Mouse (Mus musculus) embryonic facial prominence, embryonic 14.5 days (tissue): ENCODE results near the gene Gfpt2. TPM values are rescaled to one million over a fixed set of nuclear protein-coding genes. Genes with fewer than 3 reads are reported as not detected.
A peak's percentile ranks its signal among the peaks of the same experiment; 100 is the strongest.
"Not testable (repeated sequence)": the region's sequence is repeated elsewhere in the genome, so short reads cannot be mapped to it uniquely, and the experiment has no call there.

ENCODE experiments used
- ATAC-seq: fragments of 200-750 bp; cut with Nextera tagmentation; 2 replicates; pipeline ENCODE4 v1.8.0; 2017; ENCODE audit warnings: low read depth, moderate number of reproducible peaks, moderate TSS enrichment
- DNase-seq: peaks from one replicate; pipeline ENCODE4 v3.0.0-alpha.2; 2015; ENCODE audit warnings: low spot score
- H3K27ac ChIP-seq: fragments of 300-500 bp; sonication (generic); replicated peaks from 2 replicates; pipeline ENCODE4 v1.5.1; 2014; ENCODE audit warnings: low read depth, mild to moderate bottlenecking, low read length, moderate library complexity
- H3K27me3 ChIP-seq: fragments of 300-500 bp; sonication (generic); replicated peaks from 2 replicates; pipeline ENCODE4 v1.6.1; 2014; ENCODE audit warnings: low read length; ENCODE audit not compliant: control insufficient read depth, insufficient read depth
- H3K36me3 ChIP-seq: fragments of 300-500 bp; sonication (generic); 2 replicates; pipeline ENCODE4 v1.6.1; 2014; ENCODE audit warnings: low read length, mixed read lengths; ENCODE audit not compliant: control insufficient read depth, insufficient read depth
- H3K4me1 ChIP-seq: fragments of 300-500 bp; sonication (generic); 2 replicates; pipeline ENCODE4 v1.6.1; 2014; ENCODE audit warnings: antibody characterized with exemption, low read length; ENCODE audit not compliant: control insufficient read depth, insufficient read depth
- H3K4me2 ChIP-seq: fragments of 300-500 bp; sonication (generic); 2 replicates; pipeline ENCODE4 v1.6.1; 2014; ENCODE audit warnings: low read depth, mild to moderate bottlenecking, low read length, moderate library complexity, mixed read lengths
- H3K4me3 ChIP-seq: fragments of 300-500 bp; sonication (generic); 2 replicates; pipeline ENCODE4 v1.5.1; 2014; ENCODE audit warnings: low read depth, mild to moderate bottlenecking, low read length
- H3K9ac ChIP-seq: fragments of 300-500 bp; sonication (generic); 2 replicates; pipeline ENCODE4 v1.6.1; 2014; ENCODE audit warnings: low read depth, mild to moderate bottlenecking, low read length, moderate library complexity, mixed read lengths
- H3K9me3 ChIP-seq: fragments of 300-500 bp; sonication (generic); 2 replicates; pipeline ENCODE4 v1.6.1; 2016; ENCODE audit warnings: low read length; ENCODE audit not compliant: control insufficient read depth
- WGBS: fragments of 180-500 bp; shearing (Covaris S2); extraction: QIAGEN DNeasy Blood & Tissue Kit; methylation state at CpG from one replicate; pipeline ENCODE4 v1.1.7; 2014; 5-methylcytosine and 5-hydroxymethylcytosine counted together
- polyA plus RNA-seq: library from polyadenylated mRNA; unstranded; fragments of >200 nt; fragmentation: Nextera tagmentation; extraction: Ambion mirVana; gene quantifications from 2 replicates; pipeline ENCODE4 v1.2.1, GENCODE M21; 2014

Gene Gfpt2
- polyA plus RNA-seq, 1 experiment from 2014 or later = 22.5 TPM

DNA sequence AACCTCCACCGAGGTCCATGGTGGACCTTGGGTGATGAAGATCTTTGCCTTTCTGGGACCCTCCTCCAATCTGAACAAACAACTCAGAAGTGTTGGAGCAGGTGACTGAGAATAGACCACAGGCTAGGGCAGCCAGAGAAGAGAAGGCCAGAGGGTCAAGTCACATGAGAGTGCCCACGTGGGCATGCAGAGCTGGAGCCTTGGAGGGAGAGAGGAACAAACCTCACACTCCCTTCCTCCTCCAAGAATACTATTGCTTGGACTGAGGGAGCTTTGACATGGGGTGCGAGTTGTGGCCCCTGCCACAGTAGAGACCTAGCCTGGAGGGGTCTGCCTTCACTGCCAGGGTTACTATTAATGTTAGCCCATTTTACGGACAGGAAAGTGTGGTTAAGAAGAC, 30.0 kb upstream of the Gfpt2 start:
- DNase-seq (no peak), ATAC-seq (peak; percentile 7; the same call in 1 of the 2 replicates)
- Histone ChIP-seq H3K27me3 (no peaks in the 10 kb centered on the region), H3K4me1 (peaks cover 30% of the 10 kb centered on the region), H3K36me3 (no peaks in the 10 kb centered on the region), H3K9ac (no peak overlapping the region), H3K27ac (peak overlapping the region; percentile 81), H3K9me3 (no peaks in the 10 kb centered on the region), H3K4me2 (0 out of 2 replicates have a peak overlapping the region, but pooled peaks have one; percentile 10), H3K4me3 (no peak overlapping the region)
- 30% methylated on average over 4 of the region's 4 CpGs for WGBS

- no peaks in the 10 kb centered on the region for H3K36me3 ChIP-seq
- H3K9ac ChIP-seq = no peak overlapping the region; the same call in 1 of the 2 replicates
- peak; percentile 94 for DNase-seq
- H3K4me3 ChIP-seq = no peak overlapping the region
- peak overlapping the region; percentile 81 for H3K27ac ChIP-seq
- peaks cover 30% of the 10 kb centered on the region for H3K4me1 ChIP-seq
- WGBS = 18% methylated on average over 7 of the region's 8 CpGs
- H3K9me3 ChIP-seq = no peaks in the 10 kb centered on the region
- peak; percentile 88 for ATAC-seq
- no peaks in the 10 kb centered on the region for H3K27me3 ChIP-seq
- H3K4me2 ChIP-seq = 0 out of 2 replicates have a peak overlapping the region, but pooled peaks have one; percentile 10
Measured at GRCm38 (mm10) chr11:49764639-49765299, 29.2 kb upstream of the Gfpt2 start.

DNA sequence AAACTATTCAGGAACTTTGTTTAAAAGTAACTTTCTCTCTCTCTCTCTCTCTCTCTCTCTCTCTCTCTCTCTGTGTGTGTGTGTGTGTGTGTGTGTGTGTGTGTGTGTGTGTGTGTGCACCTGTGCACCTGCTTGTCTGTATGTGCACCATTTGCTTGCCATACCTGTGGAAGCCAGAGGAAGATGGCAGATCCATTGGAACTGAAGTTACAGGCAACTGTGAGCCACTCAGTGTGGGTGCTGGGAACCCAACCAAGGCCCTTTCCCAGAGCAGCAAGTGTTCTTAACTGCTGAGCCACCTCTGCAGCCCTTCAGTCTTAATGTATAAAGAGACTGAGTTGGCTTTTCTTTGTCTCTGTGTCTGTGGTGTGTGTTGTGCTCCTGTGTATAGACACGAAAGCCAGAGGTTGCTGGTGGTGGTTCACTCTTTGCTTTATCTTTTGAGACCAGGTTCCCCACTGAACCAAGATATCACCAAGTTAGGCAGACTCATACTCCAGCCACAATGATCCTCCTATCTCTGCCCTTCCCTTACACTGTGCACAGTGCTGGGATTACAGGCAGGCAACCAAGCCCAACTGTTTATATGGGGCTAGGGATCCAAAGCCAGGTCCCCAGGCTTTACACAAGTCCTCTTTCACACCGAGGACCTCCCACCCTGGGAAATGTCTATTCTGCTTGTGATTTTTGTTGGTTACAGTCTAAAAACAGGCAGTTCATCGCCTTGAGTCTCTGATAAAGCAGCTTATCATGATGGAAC, 28.4 kb upstream of the Gfpt2 start:
- Histone ChIP-seq H3K4me3 (no peak overlapping the region), H3K36me3 (no peaks in the 10 kb centered on the region), H3K4me1 (peaks cover 30% of the 10 kb centered on the region), H3K4me2 (no peak overlapping the region), H3K9me3 (no peaks in the 10 kb centered on the region), H3K9ac (no peak overlapping the region), H3K27ac (peak overlapping the region; percentile 81), H3K27me3 (no peaks in the 10 kb centered on the region)
- DNase-seq = no peak
- 76% methylated on average over 3 of the region's 3 CpGs for WGBS
- ATAC-seq = no peak

GRCm38 (mm10) chr11:49766137-49766411, 27.9 kb upstream of the Gfpt2 start:
- H3K4me2 ChIP-seq = no peak overlapping the region
- no peaks in the 10 kb centered on the region for H3K9me3 ChIP-seq
- no peak overlapping the region for H3K4me3 ChIP-seq
- WGBS = 93% methylated on average over 2 of the region's 2 CpGs
- peaks cover 27% of the 10 kb centered on the region for H3K4me1 ChIP-seq
- H3K27me3 ChIP-seq = no peaks in the 10 kb centered on the region
- no peaks in the 10 kb centered on the region for H3K36me3 ChIP-seq
- H3K9ac ChIP-seq = no peak overlapping the region
- ATAC-seq (no peak), DNase-seq (no peak)
- no peak overlapping the region for H3K27ac ChIP-seq

GRCm38 (mm10) chr11:49767497-49767896, 26.5 kb upstream of the Gfpt2 start:
- not testable (repeated sequence) for DNase-seq, H3K27ac ChIP-seq, H3K9me3 ChIP-seq, H3K4me3 ChIP-seq, H3K4me2 ChIP-seq, H3K9ac ChIP-seq, ATAC-seq, H3K27me3 ChIP-seq, H3K36me3 ChIP-seq
- 93% methylated on average over 4 of the region's 6 CpGs for WGBS
- H3K4me1 ChIP-seq = peaks cover 22% of the 10 kb centered on the region

- H3K4me3 ChIP-seq = no peak overlapping the region
- no peaks in the 10 kb centered on the region for H3K9me3 ChIP-seq
- ATAC-seq (no peak), DNase-seq (no peak)
- no peaks in the 10 kb centered on the region for H3K27me3 ChIP-seq
- no peak overlapping the region for H3K27ac ChIP-seq
- H3K36me3 ChIP-seq = no peaks in the 10 kb centered on the region
- H3K9ac ChIP-seq = no peak overlapping the region
- no peak overlapping the region for H3K4me2 ChIP-seq
- H3K4me1 ChIP-seq = peaks cover 13% of the 10 kb centered on the region
- WGBS = 94% methylated on average over 5 of the region's 5 CpGs
Measured at GRCm38 (mm10) chr11:49768781-49769180, 25.2 kb upstream of the Gfpt2 start.

DNA sequence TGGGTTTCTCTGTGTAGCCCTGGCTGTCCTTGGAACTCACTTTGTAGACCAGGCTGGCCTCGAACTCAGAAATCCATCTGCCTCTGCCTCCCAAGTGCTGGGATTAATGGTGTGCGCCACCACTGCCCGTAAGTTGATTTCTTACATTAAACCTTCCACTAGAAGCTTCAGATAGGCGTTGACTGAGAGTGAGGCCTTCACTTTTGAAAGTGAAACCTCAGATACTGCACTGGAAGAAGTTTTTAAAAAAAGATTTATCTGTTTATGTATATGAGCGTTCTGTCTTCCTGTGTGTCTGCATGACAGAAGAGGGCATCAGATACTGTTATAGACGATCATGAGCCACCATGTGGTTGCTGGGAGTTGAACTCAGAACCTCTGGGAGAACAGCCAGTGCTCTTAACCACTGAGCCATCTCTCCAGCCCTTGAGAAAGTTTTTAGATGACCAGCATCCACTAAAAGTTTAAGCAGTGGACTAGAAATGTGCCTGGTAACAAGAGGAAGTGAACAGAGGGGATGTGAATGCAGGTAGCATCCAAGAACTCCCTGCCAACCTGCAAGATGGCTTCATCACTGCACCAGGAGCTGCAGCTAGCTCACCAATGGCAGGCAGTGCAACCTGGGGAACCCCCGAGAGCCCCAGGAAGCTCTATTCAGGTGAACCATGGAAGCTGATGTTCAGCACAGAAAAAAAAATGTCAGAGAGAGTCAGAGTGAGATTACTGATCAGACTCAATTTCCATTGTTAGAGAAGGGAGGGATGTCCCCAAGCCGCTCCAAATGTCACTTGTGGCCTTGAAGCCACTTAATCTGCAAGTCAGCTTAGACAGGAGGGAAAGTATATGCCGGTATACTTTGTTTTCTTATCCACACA, 23.1 kb upstream of the Gfpt2 start:
- H3K36me3 ChIP-seq = no peaks in the 10 kb centered on the region
- H3K4me3 ChIP-seq = no peak overlapping the region
- no peak overlapping the region for H3K9ac ChIP-seq
- WGBS = 87% methylated on average over 9 of the region's 9 CpGs
- no peak overlapping the region for H3K27ac ChIP-seq
- no peak overlapping the region for H3K4me2 ChIP-seq
- no peak for ATAC-seq
- H3K4me1 ChIP-seq = no peaks in the 10 kb centered on the region
- no peaks in the 10 kb centered on the region for H3K9me3 ChIP-seq
- DNase-seq = no peak
- no peaks in the 10 kb centered on the region for H3K27me3 ChIP-seq

GRCm38 (mm10) chr11:49772251-49772650, 21.7 kb upstream of the Gfpt2 start:
- Histone ChIP-seq H3K36me3 (no peaks in the 10 kb centered on the region), H3K4me2 (no peak overlapping the region), H3K27me3 (no peaks in the 10 kb centered on the region), H3K9ac (no peak overlapping the region), H3K4me1 (no peaks in the 10 kb centered on the region), H3K9me3 (no peaks in the 10 kb centered on the region), H3K4me3 (no peak overlapping the region), H3K27ac (no peak overlapping the region)
- ATAC-seq (no peak), DNase-seq (peak; percentile 11)
- 59% methylated on average over 5 of the region's 5 CpGs for WGBS
